Mouse (Mus musculus) intestine, embryonic 15.5 days (tissue): Measurements from ENCODE around the gene Gm21637. TPM values are rescaled to one million over a fixed set of nuclear protein-coding genes. Genes with fewer than 3 reads are reported as not detected.
"Not testable (repeated sequence)": the region's sequence is repeated elsewhere in the genome, so short reads cannot be mapped to it uniquely, and the experiment has no call there.

Source experiments
- ATAC-seq: fragments of 200-750 bp; cut with Nextera tagmentation; 2 replicates; pipeline ENCODE4 v1.8.0; 2017; ENCODE audit warnings: moderate TSS enrichment, moderate library complexity
- H3K27ac ChIP-seq: fragments of 300-500 bp; sonication (generic); 2 replicates; pipeline ENCODE4 v1.5.1; 2015; ENCODE audit warnings: mild to moderate bottlenecking, inconsistent platforms
- H3K27me3 ChIP-seq: fragments of 300-500 bp; sonication (generic); replicated peaks from 2 replicates; pipeline ENCODE4 v1.6.1; 2015; ENCODE audit warnings: inconsistent platforms
- H3K36me3 ChIP-seq: fragments of 300-500 bp; sonication (generic); 2 replicates; pipeline ENCODE4 v1.6.1; 2015; ENCODE audit warnings: inconsistent platforms
- H3K4me1 ChIP-seq: fragments of 300-500 bp; sonication (generic); replicated peaks from 2 replicates; pipeline ENCODE4 v1.6.1; 2015; ENCODE audit warnings: inconsistent platforms
- H3K4me2 ChIP-seq: fragments of 300-500 bp; sonication (generic); replicated peaks from 2 replicates; pipeline ENCODE4 v1.6.1; 2015; ENCODE audit warnings: mild to moderate bottlenecking, inconsistent platforms
- H3K4me3 ChIP-seq: fragments of 300-500 bp; sonication (generic); replicated peaks from 2 replicates; pipeline ENCODE4 v1.5.1; 2015; ENCODE audit warnings: inconsistent platforms
- H3K9ac ChIP-seq: fragments of 300-500 bp; sonication (generic); 2 replicates; pipeline ENCODE4 v1.6.1; 2015; ENCODE audit warnings: inconsistent platforms
- H3K9me3 ChIP-seq: fragments of 300-500 bp; sonication (generic); 2 replicates; pipeline ENCODE4 v1.6.1; 2016; ENCODE audit warnings: inconsistent platforms
- WGBS: fragments of 180-500 bp; shearing (Covaris S2); methylation state at CpG from one replicate; pipeline ENCODE4 v1.1.7; 2015; 5-methylcytosine and 5-hydroxymethylcytosine counted together
- polyA plus RNA-seq: library from polyadenylated mRNA; unstranded; fragments of >200 nt; fragmentation: Nextera tagmentation; extraction: Ambion mirVana; gene quantifications from 2 replicates; pipeline ENCODE4 v1.2.1, GENCODE M21; 2015

The Gm21637 gene
- not detected in 2 replicates for polyA plus RNA-seq

- not testable (repeated sequence) for H3K4me3 ChIP-seq, H3K27me3 ChIP-seq, H3K9ac ChIP-seq, H3K36me3 ChIP-seq, H3K27ac ChIP-seq, H3K9me3 ChIP-seq, ATAC-seq, H3K4me1 ChIP-seq, H3K4me2 ChIP-seq
- no CpG with 5 or more reads among the region's 1 CpGs for WGBS
Observed at GRCm38 (mm10) chrX:31961744-31962143, at the start of gene Gm21637. Gene Gm21637 (plus strand): TSS chrX:31962044.

Other genes with a start within 250 kb of the Gm21637 start
- gene Btbd35f25, start 244.9 kb upstream of the Gm21637 start, polyA plus RNA-seq: not detected in 2 replicates
- not detected in 2 replicates for gene Btbd35f22, start 85.8 kb downstream of the Gm21637 start, polyA plus RNA-seq